Mouse (Mus musculus) left cerebral cortex, postnatal 14 days (tissue): Measurements from ENCODE around the gene Sec13. TPM values are rescaled to one million over a fixed set of nuclear protein-coding genes. Genes with fewer than 3 reads are reported as not detected.

ENCODE experiments used
- DNase-seq, 2 experiments: peaks; one replicate each; pipeline ENCODE4 v3.0.0; 2021 to 2022; ENCODE audit warnings: low spot score in 2 of 2, mixed read lengths in 1 of 2
- intact Hi-C: fragments of 180-260 bp; cut with DNase I; formaldehyde crosslinking; loops from one replicate; pipeline ENCODE4 v1.15.1; 2025
- long read RNA-seq, 2 experiments: library from polyadenylated mRNA; stranded (forward); transcript quantifications; one replicate each; pipeline ENCODE4 v2.0.0; 2021
- total RNA-seq, 2 experiments: library from RNA; stranded (reverse); gene quantifications; 2 replicates each; pipeline ENCODE4 v1.2.3; 2021

Sec13 gene
- total RNA-seq, result 10 to 100 TPM; 75.4 to 78.0 TPM
- long read RNA-seq, experiment 1, transcript Sec13-201 (9 exons, 1,353 nt), result major isoform, 76 of 91 reads
- long read RNA-seq, experiment 1, partial matches to known transcripts, result 6 of 91 reads
- long read RNA-seq, experiment 1, other reads (novel, unspliced or antisense), result 9 of 91 reads
- long read RNA-seq, experiment 2, transcript Sec13-201 (9 exons, 1,353 nt), result major isoform, 58 of 72 reads
- long read RNA-seq, experiment 2, partial matches to known transcripts, result 10 of 72 reads
- long read RNA-seq, experiment 2, other reads (novel, unspliced or antisense), result 4 of 72 reads

DNA sequence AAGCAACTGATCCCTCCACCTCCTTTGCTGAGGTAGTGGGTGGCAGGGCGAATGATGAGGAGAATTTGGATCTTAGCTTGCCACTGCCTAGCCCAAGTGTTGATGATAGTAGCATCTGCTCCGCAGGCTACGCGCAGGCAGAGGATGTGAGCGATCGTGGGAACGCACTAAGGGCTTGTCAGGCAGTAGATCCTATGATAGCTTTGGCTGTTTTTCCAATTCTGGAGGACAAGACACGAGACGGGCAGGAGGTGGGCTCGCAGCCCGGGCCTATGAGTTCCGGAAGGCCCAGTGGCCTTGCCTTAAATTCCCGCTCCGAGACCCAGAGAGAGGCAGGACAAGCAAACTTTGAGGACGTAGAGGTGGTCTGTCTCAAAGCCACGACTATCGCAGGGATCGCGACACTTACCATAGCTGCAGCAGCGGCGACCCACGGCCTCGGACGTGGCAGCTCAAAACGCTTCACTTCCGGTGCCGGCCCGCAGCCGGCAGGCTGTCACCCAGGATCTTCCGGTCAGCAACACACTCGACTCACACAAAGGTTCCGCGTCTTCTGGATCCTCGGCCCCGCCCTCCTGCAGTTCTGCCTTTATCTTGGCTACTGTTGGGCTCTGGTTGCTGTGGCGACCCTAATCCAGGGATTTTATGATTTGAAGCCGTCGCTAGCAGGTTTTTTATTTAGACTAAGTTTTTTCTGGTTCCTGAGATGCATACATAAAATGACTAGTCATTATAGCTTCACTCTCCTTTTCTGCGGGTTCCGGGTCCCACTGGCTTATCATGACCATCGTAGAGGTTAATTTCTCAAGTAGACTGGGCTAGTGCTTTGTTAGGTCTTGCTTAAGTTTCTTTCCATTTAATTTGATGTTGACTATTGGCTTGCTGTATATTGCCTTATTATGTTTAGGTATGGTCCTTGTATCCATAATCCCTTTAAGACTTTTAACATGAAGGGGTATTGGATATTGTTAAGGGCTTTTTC, at the start of gene Sec13:
Gene Sec13 (minus strand): TSS at position 508 of the 982 bp plus-strand sequence.
- intact Hi-C loops, result no loop called here
- peak; percentile 91 to 92 for DNase-seq

DNA sequence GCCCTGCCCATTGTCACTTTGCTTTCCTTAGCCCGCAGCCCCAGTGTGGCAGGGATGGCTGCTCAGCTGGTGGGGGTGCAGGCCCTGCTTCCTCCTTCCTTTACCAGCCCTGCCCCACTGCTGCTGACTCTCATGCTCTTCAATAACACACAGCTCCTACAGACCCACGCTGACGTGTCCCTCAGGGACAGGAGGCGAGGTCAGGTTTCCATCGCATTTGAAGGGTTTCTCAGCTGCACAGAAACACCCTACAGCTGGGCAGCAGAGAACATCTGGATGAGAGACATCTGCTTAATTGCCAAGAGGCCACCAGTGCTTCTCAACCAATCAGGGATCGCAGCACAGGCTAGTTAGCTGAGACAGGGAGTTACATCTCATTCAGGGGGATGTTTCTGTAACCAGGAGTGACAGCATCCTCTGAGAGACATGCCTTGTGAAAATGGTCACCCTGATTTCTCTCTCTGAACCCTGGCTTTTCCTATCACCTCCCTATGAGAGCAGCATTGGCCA, 47.0 kb upstream of the Sec13 start:
- intact Hi-C loops, result no loop called here
- no peak for DNase-seq

- DNase-seq, result no peak
- intact Hi-C loops, result no loop called here
These were observed 45.1 kb upstream of the Sec13 start for GRCm38 (mm10) chr6:113785658-113786057.

- DNase-seq, result no peak
- intact Hi-C loops, result no loop called here
These were observed 37.7 kb upstream of the Sec13 start for GRCm38 (mm10) chr6:113778229-113778753.

DNA sequence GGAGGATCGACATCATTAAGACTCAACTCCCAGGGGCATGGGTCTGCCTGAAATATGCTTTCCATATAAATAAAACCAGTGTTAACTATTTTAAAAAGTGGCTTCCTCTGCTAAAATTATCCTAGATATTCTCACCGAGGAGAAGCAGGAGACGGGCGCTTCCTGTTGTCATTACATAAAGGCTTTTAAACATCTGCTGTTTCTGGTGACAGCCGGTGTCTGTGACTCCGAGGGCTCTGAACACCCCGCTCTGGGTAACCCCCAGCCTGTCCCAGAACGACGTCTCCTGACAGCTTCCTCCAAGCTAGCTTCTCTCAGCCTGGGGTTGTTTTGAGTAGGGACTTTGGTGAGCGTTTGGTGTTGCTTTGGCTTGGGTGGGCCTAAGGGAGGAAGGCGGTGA, 28.3 kb upstream of the Sec13 start:
- intact Hi-C loops, result no loop called here

DNA sequence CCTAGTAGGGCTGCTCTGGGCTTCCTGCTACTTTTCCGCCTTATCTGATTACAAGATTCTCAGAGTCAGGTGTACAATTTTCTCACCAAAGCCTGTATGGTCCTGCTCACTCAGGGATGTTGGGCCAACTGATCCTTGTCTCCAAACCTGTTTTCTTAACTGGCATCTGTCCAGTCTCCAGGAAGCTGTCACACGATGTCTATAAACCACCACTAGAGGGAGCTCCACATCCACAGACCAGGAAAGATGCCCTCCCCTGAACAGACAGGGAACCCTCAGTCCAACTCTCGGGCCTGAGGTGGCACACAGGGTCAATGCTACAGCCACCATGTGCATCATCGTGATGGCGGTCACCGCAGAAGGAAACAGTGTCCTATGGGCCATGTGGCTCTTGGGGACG, 21.1 kb upstream of the Sec13 start:
- intact Hi-C loops, result loop anchor here (2.0 kb wide), 1 partner anchor 309 kb away; no protein-coding TSS in a partner anchor

More for the DNA sequence above, 28.3 kb upstream of the Sec13 start:
- DNase-seq, result peak in 1 of 2 experiments; percentile 44

DNA sequence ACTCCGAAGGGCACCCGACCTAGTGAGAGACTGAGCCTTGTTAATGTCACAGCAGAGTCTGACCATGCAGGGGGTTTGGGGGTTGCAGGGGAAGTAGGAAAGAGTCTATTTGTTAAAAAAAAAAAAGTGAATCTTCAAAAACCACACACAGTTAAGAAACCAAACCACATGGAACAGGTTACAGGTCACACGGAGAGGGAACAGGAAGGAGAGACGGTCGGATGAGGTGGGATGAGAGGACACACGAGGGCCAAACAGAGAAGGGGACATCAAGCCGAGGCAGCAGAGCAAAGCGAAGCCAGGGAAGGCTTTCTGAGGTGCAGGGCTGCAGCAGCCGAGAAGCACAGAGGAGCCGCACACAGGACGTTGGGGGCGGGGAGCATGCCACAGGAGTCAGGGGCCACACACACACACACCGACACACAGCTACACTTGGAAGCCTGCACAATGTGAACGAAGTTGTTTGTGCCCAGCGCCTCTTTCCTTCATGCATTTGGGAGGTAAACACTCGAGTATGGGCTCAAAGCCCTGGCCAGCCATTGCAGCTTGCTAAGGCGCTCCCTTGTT, 8.7 kb upstream of the Sec13 start:
- intact Hi-C loops, result no loop called here
- DNase-seq, result no peak

More for the DNA sequence above, 21.1 kb upstream of the Sec13 start:
- peak; percentile 64 to 69 for DNase-seq

DNA sequence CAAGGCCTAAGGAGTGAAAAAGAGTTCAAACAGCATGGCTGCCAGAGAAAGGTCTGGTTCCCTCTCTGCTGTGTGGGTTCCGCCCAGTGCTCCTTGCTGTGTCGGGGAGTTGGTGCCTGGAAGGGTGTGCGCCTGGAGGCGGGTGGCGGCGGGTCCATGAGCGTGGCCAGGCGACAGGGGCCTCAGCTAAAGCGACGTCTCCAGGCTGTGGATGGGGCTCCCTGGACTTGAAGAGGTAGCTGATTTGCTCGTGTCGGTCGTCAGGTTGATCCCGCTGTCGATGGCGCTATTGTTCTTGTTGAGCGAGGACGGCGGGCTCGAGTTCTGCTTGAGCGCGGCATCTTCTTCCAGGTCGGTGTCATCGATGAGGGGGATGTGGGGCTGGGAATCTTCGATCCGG, 7.8 kb upstream of the Sec13 start:
- no peak for DNase-seq
- intact Hi-C loops, result no loop called here

- DNase-seq, result peak; percentile 50 to 63
- intact Hi-C loops, result no loop called here
These were observed 6.7 kb upstream of the Sec13 start for GRCm38 (mm10) chr6:113747284-113747683.

GRCm38 (mm10) chr6:113745117-113745516, 4.6 kb upstream of the Sec13 start:
- intact Hi-C loops, result no loop called here
- peak in 1 of 2 experiments; percentile 18 for DNase-seq

DNA sequence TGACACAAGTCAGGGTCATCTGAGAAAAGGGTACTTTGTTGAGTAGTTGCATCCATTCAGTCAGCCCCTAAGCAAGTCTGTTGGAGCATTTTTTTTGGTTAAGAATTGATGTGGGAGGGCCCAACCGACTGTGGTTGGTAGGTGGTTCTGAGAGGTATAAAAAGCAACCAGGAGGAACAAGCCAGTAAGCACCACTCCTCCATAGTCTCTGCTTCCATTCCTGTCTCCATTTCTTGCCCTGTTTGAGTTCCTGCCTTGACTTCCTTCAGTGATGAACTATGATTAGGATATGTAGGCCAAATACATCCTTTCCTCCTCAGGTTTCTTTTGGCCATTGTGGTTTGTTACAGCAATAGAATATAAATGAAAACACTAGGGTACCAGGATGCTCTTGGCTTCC, 2.6 kb upstream of the Sec13 start:
- peak in 1 of 2 experiments; percentile 24 for DNase-seq
- intact Hi-C loops, result no loop called here

GRCm38 (mm10) chr6:113742321-113742720, 1.8 kb upstream of the Sec13 start:
- DNase-seq, result peak in 1 of 2 experiments; percentile 81
- intact Hi-C loops, result no loop called here

- peak; percentile 31 to 49 for DNase-seq
These were observed 882 bp upstream of the Sec13 start for GRCm38 (mm10) chr6:113741425-113741824.

GRCm38 (mm10) chr6:113737318-113738046, 3.1 kb downstream of the Sec13 start:
- intact Hi-C loops, result no loop called here
- DNase-seq, result no peak

More at GRCm38 (mm10) chr6:113741425-113741824, 882 bp upstream of the Sec13 start:
- intact Hi-C loops, result no loop called here

- no peak for DNase-seq
- intact Hi-C loops, result no loop called here
These were observed 9.2 kb downstream of the Sec13 start for GRCm38 (mm10) chr6:113731296-113731695.

DNA sequence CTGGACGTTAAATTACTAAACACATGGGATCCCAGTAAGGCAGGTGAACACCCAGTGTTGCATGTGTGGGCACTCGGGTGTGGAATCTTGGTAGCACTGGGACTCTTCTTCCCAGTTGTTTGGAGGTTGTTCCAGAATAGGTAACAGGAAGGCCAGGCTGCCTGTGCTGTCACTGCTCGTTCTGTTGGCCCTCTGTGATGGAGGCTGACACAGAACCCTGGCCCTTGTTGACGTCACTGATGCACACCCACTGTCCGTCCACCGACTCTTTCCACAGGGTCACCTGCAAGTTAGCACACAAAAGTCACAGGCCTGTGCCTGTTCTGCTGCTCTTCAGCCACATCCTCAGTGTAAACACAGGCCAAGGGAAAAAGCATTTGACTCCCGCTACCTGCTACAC, 12.4 kb downstream of the Sec13 start:
- intact Hi-C loops, result no loop called here
- DNase-seq, result no peak

- intact Hi-C loops, result no loop called here
- no peak for DNase-seq
These were observed 19.5 kb downstream of the Sec13 start for GRCm38 (mm10) chr6:113721061-113721460.

DNA sequence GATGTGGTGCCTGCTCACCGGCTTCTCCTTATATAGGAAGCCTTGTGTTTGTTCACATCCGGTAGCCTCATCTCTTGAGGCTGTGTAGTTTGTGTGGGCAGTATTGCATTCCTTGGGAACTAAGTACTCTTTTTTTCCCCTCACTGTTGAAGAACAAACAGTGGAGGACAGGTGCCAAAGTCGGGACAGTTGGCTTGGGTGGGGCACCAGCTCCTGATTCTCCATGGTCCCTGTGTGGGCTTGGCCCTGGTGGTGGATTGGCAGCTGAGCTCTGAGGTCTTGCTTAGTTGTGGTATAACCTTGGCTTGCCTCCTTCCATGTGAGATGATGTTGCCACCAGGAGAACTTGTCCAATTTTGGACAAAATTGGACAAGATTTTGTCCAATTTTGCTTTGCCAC, 20.7 kb downstream of the Sec13 start, which contains the start of gene Ghrl:
Gene Ghrl (minus strand): TSS at position 3 of the 400 bp plus-strand sequence.
- intact Hi-C loops, result loop anchor here (10.0 kb wide), 1 partner anchor 205 kb away; no protein-coding TSS in a partner anchor
- DNase-seq, result no peak

- intact Hi-C loops, result loop anchor here (10.0 kb wide), 1 partner anchor 203 kb away; no protein-coding TSS in a partner anchor
- DNase-seq, result no peak
These were observed 23.0 kb downstream of the Sec13 start for GRCm38 (mm10) chr6:113717541-113717940.
